Mouse (Mus musculus): ENCODE results near the gene Oxa1l. TPM values are rescaled to one million over a fixed set of nuclear protein-coding genes. Genes with fewer than 3 reads are reported as not detected.

Gene Oxa1l
- polyA plus RNA-seq, 1 experiment from 2014 or later: 29.2 TPM

DNA sequence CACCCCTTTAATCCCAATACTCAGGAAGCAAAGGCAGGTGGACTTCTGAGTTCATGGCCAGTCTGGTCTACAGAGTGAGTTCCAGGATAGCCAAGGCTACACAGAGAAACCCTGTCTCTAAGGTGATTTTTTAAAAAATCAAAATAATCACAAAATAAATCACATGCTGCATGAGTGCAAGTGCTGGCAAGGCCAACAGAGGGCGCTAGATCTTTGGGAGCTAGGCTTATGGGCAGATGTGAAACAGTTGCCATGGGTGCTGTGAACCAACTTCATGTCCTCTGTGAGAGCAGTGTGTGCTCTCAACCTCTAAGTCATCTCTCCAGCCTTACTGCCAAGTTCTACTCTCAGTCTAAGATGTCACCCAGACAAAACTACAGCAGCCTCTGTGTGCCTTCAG, 6.2 kb upstream of the Oxa1l start:
- Histone ChIP-seq H3K36me3 (ENCODE audit: inconsistent target) (no peaks in the 10 kb centered on the region), H3K4me3 (ENCODE audit: inconsistent target) (no peak overlapping the region), H3K27ac (no peak overlapping the region), H3K79me2 (ENCODE audit: inconsistent target) (no peaks in the 10 kb centered on the region)
- WGBS (ENCODE audit: missing documents): 44% methylated on average over 1 of the region's 1 CpGs

DNA sequence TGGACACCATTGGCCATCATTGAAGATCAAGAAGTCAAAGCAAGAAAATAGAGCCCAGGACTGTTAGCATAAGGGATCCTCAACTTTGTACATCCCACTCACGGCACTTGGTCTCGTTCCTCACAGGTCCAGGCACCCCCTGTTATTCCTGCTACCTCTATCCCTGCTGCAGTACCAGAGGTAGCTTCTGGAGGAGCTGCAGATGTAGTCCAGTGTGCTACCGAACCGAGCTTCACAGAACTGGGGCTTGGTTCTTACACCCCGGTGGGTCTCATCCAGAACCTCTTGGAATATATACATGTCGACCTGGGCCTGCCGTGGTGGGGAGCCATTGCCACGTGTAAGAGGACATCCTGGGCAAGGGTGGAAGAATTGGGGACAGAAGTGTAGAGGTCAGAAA, 2.5 kb downstream of the Oxa1l start:
- Histone ChIP-seq H3K79me2 (ENCODE audit: inconsistent target) (peaks cover 39% of the 10 kb centered on the region), H3K4me3 (ENCODE audit: inconsistent target) (no peak overlapping the region), H3K27ac (no peak overlapping the region), H3K36me3 (ENCODE audit: inconsistent target) (peaks cover 40% of the 10 kb centered on the region)
- 95% methylated on average over 8 of the region's 8 CpGs for WGBS (ENCODE audit: missing documents)

DNA sequence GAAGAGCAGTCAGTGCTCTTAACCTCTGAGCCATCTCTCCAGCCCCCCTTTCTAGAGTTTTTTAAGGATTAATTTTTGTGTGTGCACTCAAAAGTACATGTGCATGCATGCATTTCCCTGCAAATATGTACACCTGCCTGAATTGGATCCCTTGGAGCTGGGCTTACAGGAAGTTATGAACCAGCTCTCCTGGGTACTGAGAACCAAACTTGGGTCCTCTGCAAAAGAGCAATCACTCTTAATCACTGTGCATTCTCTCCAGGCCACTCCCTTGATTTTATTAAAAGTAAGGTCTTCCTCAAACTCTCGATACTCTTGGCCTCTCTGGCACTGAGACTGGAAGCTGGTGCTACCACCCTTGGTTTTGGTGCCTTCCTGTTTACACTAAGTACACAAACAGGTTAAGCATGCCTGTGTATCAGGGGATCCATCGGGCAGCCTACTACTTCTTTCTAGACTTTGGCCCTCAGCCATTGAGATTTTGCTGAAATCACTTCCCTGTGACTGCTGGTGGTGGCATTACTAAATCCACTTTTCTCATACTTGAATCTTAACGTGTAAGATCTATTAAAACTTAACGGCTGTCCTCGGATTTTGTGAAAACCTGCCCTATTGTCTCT, 4.5 kb downstream of the Oxa1l start:
- H3K36me3 ChIP-seq (ENCODE audit: inconsistent target): peaks cover 59% of the 10 kb centered on the region
- WGBS (ENCODE audit: missing documents): 77% methylated on average over 5 of the region's 5 CpGs

DNA sequence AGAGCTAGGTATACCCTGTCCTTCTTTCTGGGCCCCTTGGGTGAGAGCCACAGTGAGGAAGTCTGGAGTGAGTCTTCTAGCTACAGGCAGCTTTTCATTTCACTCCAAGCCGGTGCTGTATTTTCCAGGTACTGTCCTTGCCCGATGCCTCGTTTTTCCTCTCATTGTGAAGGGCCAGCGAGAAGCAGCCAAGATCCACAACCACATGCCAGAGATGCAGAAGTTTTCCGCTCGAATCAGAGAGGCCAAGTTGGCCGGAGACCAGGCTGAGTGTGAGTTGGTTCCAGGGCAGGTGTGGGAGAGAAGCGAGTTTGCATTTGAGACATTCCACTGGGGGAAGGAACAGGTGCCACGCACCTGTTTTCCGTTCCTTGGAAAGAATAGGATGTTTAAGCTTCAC, 5.9 kb downstream of the Oxa1l start:
- Histone ChIP-seq H3K79me2 (ENCODE audit: inconsistent target) (peaks cover 30% of the 10 kb centered on the region), H3K4me3 (ENCODE audit: inconsistent target) (no peak overlapping the region), H3K27ac (no peak overlapping the region), H3K36me3 (ENCODE audit: inconsistent target) (peaks cover 71% of the 10 kb centered on the region)
- WGBS (ENCODE audit: missing documents): 97% methylated on average over 10 of the region's 10 CpGs

More for the DNA sequence above, 4.5 kb downstream of the Oxa1l start:
- no peak overlapping the region for H3K27ac ChIP-seq
- H3K79me2 ChIP-seq (ENCODE audit: inconsistent target): peaks cover 39% of the 10 kb centered on the region
- no peak overlapping the region for H3K4me3 ChIP-seq (ENCODE audit: inconsistent target)

DNA sequence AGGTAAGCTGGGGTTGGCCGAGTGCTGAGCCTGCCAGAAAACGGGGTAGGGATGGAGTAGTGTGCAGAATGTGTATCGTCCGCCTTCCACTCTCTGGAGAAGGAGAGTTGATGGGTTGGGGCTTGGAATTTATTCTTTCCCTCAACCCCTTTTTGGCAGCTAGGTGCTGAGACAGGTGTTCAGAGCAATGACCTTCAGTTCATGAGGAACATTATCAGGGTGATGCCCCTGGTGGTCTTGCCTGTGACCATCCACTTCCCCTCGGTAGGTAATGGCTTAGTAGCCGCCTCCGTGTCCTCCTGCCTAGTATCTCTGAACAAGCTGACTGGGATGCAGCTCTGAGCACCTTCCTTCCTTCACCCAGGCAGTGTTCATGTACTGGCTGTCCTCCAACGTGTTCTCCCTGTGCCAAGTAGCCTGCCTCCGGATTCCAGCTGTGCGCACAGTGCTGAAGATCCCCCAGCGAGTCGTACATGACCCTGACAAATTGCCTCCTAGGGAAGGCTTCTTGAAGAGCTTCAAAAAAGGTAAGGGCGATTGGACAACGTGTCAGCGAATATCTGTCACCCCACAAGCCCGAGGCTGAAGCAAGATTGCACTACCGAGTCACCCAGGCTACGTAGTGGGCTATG, 6.9 kb downstream of the Oxa1l start:
- Histone ChIP-seq H3K36me3 (ENCODE audit: inconsistent target) (peaks cover 80% of the 10 kb centered on the region), H3K79me2 (ENCODE audit: inconsistent target) (peaks cover 20% of the 10 kb centered on the region), H3K4me3 (ENCODE audit: inconsistent target) (no peak overlapping the region), H3K27ac (no peak overlapping the region)
- 92% methylated on average over 17 of the region's 18 CpGs for WGBS (ENCODE audit: missing documents)

DNA sequence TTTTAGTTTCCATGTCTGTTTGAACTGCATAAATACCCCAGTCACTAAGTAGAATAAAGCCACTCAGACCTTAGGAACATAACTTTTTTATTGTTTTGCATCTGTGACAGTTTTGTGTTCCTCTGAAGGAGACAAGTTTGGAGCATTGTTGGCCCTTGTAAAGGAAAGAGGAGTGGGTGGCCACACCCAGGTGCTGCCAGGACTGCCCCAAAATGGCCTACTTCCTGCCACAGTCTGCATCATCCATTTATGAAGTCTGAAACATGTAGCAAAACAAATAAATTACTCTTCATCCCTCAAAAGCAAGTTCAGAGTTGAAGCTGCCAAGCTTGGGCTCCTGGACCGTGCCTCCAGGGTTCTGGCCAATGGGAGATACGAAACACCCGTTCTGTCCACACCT, 8.7 kb downstream of the Oxa1l start:
- Histone ChIP-seq H3K27ac (no peak overlapping the region), H3K4me3 (ENCODE audit: inconsistent target) (no peak overlapping the region), H3K79me2 (ENCODE audit: inconsistent target) (peaks cover 2% of the 10 kb centered on the region; the same call in 1 of the 2 replicates), H3K36me3 (ENCODE audit: inconsistent target) (peaks cover 82% of the 10 kb centered on the region)
- WGBS (ENCODE audit: missing documents): 93% methylated on average over 3 of the region's 3 CpGs

DNA sequence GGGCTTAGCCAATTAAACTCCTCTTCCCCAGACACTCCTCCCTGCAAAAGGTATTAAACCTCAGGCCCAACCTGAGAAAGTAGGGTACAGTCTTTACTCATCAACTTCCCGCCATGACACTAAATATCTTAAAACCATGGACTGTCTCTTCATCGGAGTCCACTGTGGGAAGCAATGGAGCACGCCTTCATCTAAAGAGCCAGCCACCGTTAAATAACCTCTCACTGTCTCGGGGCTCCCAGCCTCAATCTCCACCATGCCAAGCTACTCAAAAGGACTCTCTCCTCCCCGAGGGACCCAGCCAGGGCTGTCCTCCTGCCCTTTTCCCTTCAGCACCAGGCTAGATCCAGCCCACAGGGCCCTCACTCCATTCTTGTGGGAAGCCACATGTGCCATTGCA, 10.0 kb downstream of the Oxa1l start:
- H3K27ac ChIP-seq: no peak overlapping the region
- H3K79me2 ChIP-seq (ENCODE audit: inconsistent target): no peaks in the 10 kb centered on the region; the same call in 1 of the 2 replicates
- H3K4me3 ChIP-seq (ENCODE audit: inconsistent target): no peak overlapping the region
- 93% methylated on average over 6 of the region's 6 CpGs for WGBS (ENCODE audit: missing documents)
- H3K36me3 ChIP-seq (ENCODE audit: inconsistent target): peaks cover 85% of the 10 kb centered on the region

DNA sequence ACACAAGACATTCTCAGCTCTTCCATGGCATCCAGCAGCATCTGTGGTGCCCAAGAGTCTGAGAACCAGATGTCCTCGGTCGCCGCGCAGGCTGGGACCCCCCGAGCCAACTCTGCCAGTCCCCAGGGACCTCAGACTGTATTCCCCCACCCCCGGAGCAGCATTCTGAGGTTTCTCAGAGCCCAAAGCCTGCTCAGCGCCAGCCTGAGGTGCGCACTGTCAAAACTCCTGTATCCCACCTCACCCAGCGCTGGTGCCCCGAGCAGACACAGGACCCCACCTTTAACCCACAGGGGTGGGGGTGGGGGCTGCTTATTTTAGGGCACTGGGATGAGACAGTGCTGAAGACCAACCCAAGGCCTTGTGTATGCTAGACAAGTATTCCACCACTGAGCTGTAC, 10.8 kb downstream of the Oxa1l start:
- WGBS (ENCODE audit: missing documents): 98% methylated on average over 6 of the region's 10 CpGs
- peaks cover 81% of the 10 kb centered on the region for H3K36me3 ChIP-seq (ENCODE audit: inconsistent target)
- no peak overlapping the region for H3K27ac ChIP-seq
- H3K4me3 ChIP-seq (ENCODE audit: inconsistent target): no peak overlapping the region
- H3K79me2 ChIP-seq (ENCODE audit: inconsistent target): no peaks in the 10 kb centered on the region; the same call in 1 of the 2 replicates

DNA sequence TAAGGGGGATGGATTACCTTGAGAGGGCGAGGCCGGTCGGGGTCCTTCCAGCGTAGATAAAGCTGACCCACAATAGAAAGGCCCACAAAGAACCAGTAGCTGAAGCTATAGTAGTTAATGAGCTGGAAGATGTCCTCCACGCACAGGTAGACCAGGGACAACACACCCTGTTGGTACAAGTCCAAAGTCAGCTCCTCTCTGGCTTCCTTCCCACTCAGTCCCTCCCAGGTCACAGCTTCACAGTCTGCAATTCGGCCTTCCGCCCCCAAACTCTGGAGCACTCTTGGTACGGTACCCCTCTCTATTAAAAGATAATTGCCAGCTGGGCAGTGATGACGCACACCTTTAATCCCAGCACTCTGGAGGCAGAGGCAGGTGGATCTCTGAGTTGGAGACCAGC, 12.3 kb downstream of the Oxa1l start:
- H3K27ac ChIP-seq: no peak overlapping the region
- peaks cover 66% of the 10 kb centered on the region for H3K36me3 ChIP-seq (ENCODE audit: inconsistent target)
- no peak overlapping the region for H3K4me3 ChIP-seq (ENCODE audit: inconsistent target)
- WGBS (ENCODE audit: missing documents): 98% methylated on average over 9 of the region's 9 CpGs
- peaks cover under 1% of the 10 kb centered on the region; the same call in 1 of the 2 replicates for H3K79me2 ChIP-seq (ENCODE audit: inconsistent target)

DNA sequence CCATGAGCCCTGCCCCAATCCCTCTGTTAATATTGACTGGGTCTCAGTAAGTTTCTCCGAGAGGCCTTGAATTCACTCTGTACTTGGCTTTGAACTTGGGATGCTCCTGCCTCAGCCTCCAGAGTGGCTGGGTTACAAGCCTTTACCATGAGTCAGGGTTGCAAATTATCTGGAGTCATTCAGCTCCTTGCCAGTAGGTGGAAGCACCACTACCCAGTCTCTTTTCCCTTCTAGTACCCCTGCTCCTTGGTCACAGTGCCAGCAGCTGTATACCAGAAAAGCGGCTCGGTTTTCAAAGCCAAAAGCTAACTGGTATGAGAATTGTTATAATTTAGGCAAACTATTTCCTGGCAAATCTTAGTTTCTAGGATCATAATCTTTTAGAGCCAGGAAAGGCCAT, 15.3 kb downstream of the Oxa1l start:
- no peak overlapping the region for H3K27ac ChIP-seq
- WGBS (ENCODE audit: missing documents): 59% methylated on average over 3 of the region's 3 CpGs
- H3K36me3 ChIP-seq (ENCODE audit: inconsistent target): peaks cover 37% of the 10 kb centered on the region
- H3K4me3 ChIP-seq (ENCODE audit: inconsistent target): no peak overlapping the region
- H3K79me2 ChIP-seq (ENCODE audit: inconsistent target): peaks cover 28% of the 10 kb centered on the region; the same call in 1 of the 2 replicates

DNA sequence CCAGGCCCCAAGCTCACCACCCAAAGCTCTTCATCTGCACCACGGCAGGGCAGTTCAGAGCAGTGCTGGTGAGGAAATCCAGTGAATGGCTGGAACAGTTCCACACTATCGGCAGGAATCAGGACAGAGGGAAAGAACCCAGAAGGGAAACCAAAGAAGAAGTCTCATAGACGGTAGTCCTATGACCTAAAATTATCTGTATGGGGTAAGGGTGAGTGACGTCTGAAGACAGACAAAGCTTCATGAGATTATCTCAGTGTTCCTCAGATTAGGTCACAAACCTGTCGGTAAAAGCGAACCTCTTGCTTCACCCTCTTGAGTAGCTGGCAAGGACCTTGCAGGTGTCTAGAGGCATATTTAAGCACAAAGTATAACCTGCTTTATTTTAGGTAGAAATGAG, 16.5 kb downstream of the Oxa1l start:
- H3K36me3 ChIP-seq (ENCODE audit: inconsistent target): peaks cover 27% of the 10 kb centered on the region
- WGBS (ENCODE audit: missing documents): 89% methylated on average over 6 of the region's 6 CpGs
- no peak overlapping the region for H3K27ac ChIP-seq
- peaks cover 41% of the 10 kb centered on the region; the same call in 1 of the 2 replicates for H3K79me2 ChIP-seq (ENCODE audit: inconsistent target)
- H3K4me3 ChIP-seq (ENCODE audit: inconsistent target): no peak overlapping the region

DNA sequence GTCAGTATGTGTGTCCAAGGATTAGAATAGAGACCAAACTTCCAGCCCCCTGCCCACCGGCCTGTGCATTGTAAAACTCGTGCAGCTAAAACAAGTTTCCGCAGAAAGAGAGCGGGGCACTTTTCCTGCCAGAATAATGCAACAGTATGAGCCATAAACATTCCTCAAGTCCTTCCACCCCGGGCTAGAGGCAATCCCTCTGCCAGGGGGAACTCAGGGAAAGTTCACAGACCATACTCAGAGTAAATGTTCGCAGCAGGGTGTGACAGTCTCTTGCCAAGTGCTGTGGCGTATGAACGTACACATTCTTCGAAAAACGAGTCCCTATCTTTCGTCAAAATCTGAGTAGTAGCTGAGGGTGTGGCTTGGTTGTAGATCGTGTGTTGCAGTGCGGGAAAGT, 18.9 kb downstream of the Oxa1l start:
- Histone ChIP-seq H3K79me2 (ENCODE audit: inconsistent target) (peaks cover 61% of the 10 kb centered on the region; the same call in 1 of the 2 replicates), H3K27ac (no peak overlapping the region), H3K36me3 (ENCODE audit: inconsistent target) (peaks cover 3% of the 10 kb centered on the region; the same call in 1 of the 2 replicates), H3K4me3 (ENCODE audit: inconsistent target) (no peak overlapping the region)
- WGBS (ENCODE audit: missing documents): 91% methylated on average over 13 of the region's 13 CpGs

DNA sequence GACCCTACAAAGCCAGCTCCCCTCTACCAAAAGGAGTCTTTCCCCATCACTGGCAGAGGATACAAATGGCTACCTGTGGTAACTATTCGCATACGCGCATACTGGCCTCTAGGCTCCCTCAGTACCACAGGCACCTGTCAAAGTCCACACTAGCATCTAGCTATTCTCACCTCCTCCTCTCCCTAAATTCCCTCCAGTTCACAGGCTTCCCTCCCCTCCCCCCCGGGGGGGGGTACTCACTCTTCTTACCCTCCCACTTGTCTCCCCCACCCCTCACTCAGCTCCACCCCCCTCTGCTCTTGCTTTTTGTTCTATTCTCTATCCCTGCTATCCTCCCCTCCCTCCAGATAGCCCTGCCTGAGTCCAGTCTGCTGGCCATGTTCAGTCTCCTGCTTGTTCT, 20.0 kb downstream of the Oxa1l start:
- Histone ChIP-seq H3K36me3 (ENCODE audit: inconsistent target) (no peaks in the 10 kb centered on the region), H3K4me3 (ENCODE audit: inconsistent target) (no peak overlapping the region), H3K79me2 (ENCODE audit: inconsistent target) (peaks cover 66% of the 10 kb centered on the region; the same call in 1 of the 2 replicates), H3K27ac (no peak overlapping the region)
- 76% methylated on average over 4 of the region's 4 CpGs for WGBS (ENCODE audit: missing documents)

DNA sequence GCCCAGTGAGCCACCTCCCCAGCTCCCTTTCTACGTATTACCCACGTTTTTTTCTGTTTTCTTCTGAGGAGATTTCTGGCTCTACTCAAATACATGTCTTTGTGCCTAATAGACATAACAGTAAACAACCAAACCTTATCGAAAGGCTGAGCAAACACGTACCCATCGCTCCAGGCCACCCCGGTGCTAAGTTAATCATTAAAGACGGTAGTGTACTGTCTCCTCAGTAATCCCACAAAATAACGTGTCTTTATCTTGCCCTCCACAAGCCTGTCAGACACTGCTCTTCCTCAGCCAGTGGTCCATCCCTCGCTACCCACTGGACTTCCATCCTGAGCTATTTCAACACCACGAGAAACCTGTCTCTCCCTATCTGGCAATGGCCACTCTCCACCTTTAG, 21.2 kb downstream of the Oxa1l start:
- WGBS (ENCODE audit: missing documents): 93% methylated on average over 10 of the region's 10 CpGs
- H3K27ac ChIP-seq: peak overlapping the region; percentile 72; the same call in 1 of the 2 replicates
- no peaks in the 10 kb centered on the region for H3K36me3 ChIP-seq (ENCODE audit: inconsistent target)

DNA sequence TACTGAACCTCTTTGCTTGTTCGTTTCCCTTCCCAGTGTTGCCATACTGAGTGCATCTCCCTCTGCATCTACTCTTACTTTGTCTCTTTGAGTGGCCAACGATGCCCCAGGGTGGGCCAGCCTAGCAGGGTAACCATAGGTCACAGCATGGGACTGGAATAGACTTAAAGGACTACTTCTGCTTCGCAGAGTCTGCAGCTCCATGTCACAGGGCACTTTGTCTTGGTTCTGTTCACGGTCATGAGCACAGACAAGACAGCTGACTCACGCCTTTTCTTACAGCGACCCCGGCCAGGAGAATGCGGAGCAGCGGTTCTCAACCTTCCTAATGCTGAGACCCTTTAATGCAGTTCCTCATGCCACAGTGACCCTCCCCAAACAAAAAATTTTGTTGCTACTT, 22.0 kb downstream of the Oxa1l start:
- no peak overlapping the region for H3K4me3 ChIP-seq (ENCODE audit: inconsistent target)
- peaks cover 86% of the 10 kb centered on the region; the same call in 1 of the 2 replicates for H3K79me2 ChIP-seq (ENCODE audit: inconsistent target)
- no peaks in the 10 kb centered on the region for H3K36me3 ChIP-seq (ENCODE audit: inconsistent target)
- 56% methylated on average over 9 of the region's 9 CpGs for WGBS (ENCODE audit: missing documents)
- peak overlapping the region; percentile 72 for H3K27ac ChIP-seq

More for the DNA sequence above, 21.2 kb downstream of the Oxa1l start:
- Histone ChIP-seq H3K79me2 (ENCODE audit: inconsistent target) (peaks cover 78% of the 10 kb centered on the region; the same call in 1 of the 2 replicates), H3K4me3 (ENCODE audit: inconsistent target) (no peak overlapping the region)

Data from macrophage (primary cell).